Mouse (Mus musculus) gastrocnemius, postnatal 10 days (tissue): ENCODE measurements at regions not wholly inside any gene's neighbourhood (a gene's known extent, or its start where the extent isn't known, plus 50 kb on each side); places are given as distances from the start of the nearest gene placed in this dataset.
A peak's percentile ranks its signal among the peaks of the same experiment; 100 is the strongest.
"Not testable (repeated sequence)": the region's sequence is repeated elsewhere in the genome, so short reads cannot be mapped to it uniquely, and the experiment has no call there.

Source experiments
- DNase-seq: peaks from one replicate; pipeline ENCODE4 v3.0.0; 2021; ENCODE audit warnings: mixed read lengths
- microRNA-seq, 2 experiments: library from miRNA; unstranded; fragments of <30 nt; microRNA quantifications; one replicate each; pipeline ENCODE4 v1.2.0; 2021

- no peak for DNase-seq
Measured at GRCm38 (mm10) chr1:165017793-165018192, 82.5 kb upstream of the Xcl1 start.

- no peak for DNase-seq
Measured at GRCm38 (mm10) chr1:165014328-165014727, 79.0 kb upstream of the Xcl1 start.

- DNase-seq: no peak
Measured at GRCm38 (mm10) chr1:165013428-165013827, 78.1 kb upstream of the Xcl1 start.

GRCm38 (mm10) chr1:165012376-165012775, 77.0 kb upstream of the Xcl1 start:
- DNase-seq: no peak

GRCm38 (mm10) chr1:164999515-164999914, 64.2 kb upstream of the Xcl1 start:
- DNase-seq: peak; percentile 26

- DNase-seq: no peak
Measured at GRCm38 (mm10) chr1:164998621-164999020, 63.3 kb upstream of the Xcl1 start.

- peak; percentile 17 for DNase-seq
Measured at GRCm38 (mm10) chr1:164997660-164998059, 62.3 kb upstream of the Xcl1 start.

GRCm38 (mm10) chr1:164994247-164994660, 58.9 kb upstream of the Xcl1 start:
- DNase-seq: peak; percentile 16

GRCm38 (mm10) chr1:164993175-164993875, 58.0 kb upstream of the Xcl1 start:
- DNase-seq: not testable (repeated sequence)

GRCm38 (mm10) chr1:164988982-164989381, 53.7 kb upstream of the Xcl1 start:
- DNase-seq: peak; percentile 37

GRCm38 (mm10) chr1:164988191-164988590, 52.9 kb upstream of the Xcl1 start:
- no peak for DNase-seq

- DNase-seq: not testable (repeated sequence)
Measured at GRCm38 (mm10) chr1:164985521-164985920, 50.2 kb upstream of the Xcl1 start.

Small RNA genes in the stretch of these regions (microRNA-seq; reads per million reads assigned to microRNA genes)
- 0 reads per million in 2 experiments for gene Gm26042
